Mouse (Mus musculus) neural tube, embryonic 10.5 days (tissue): ENCODE results near the gene Tbc1d2.

Experiments used
- DNase-seq: peaks from one replicate; pipeline ENCODE4 v3.0.0-alpha.2; 2017; ENCODE audit warnings: low spot score; ENCODE audit errors: extremely low spot score

The Tbc1d2 gene

DNA sequence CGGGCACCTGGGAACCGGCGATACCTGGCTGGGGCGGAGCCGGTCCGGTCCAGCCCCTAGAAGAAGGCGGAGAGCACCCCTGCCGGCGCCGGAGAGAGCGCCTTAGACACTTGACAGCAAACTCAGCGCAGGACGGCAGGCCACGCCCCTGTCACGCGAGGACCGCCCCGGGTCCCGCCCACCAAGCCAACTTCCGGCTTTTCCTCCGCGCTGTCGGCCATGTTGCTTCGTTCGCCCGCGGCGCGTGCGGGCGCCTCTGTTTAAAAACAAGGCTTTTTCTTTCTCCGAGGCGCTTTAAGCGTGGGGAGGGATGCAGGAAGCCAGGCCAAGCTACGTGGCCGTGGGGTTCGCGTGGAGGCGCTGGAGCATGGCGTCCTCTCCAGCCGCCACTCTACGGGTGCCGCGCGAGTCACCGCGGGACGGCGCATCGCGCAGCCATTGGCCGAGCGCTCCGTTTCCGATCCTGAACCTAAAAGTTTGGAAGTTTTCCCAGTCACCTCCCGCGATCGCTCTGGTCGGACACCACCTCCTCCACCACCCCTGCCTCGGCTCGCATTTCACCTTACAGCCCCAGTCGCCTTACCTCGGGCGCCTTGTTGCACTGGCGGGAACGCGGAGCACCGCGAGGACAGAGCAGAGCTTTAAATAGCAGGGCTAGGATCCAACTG, at the start of gene Tbc1d2:
Tbc1d2 (minus strand) TSS at position 124 of the 668 bp plus-strand sequence.
- peak; percentile 95 for DNase-seq

DNA sequence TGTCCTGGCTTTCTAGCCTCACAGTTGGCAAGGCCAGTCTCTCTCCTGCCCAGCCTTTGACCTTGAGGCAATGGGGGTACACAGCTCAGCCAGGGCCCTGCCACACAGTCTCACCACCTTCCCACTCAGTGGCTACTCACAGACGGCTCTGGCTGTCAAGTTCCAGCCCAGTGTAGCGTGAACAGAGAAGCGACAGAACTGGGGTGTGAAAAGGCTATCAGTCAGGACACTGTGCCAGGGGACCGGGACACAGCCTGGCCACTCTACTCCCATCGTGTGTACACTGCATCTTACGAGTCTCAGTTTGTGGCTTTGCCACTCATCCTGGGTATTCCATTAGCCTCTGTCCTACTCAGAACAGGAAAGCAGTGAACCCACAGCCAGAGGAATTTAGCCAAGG, 46.5 kb upstream of the Tbc1d2 start:
- DNase-seq, result no peak

DNA sequence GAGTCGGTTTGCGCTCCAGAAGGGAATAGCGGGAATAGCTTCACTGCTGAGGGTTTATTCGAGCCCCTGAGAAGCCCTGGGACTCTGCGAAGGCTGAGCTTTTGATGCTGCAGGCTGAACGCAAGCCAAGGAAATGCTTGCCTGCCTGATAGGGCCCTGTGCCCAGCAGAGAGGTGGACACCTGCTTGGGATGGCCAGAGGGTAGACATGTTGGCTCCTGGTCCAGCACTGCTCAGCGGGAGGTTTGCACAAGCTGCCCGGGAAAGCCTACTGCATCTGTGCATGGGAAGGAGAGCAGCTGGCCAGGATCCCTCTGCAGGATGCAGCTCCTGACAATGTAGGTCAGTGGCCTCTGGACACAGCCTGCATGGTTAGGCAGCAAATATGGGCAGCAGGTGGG, 40.6 kb upstream of the Tbc1d2 start:
- DNase-seq, result no peak

DNA sequence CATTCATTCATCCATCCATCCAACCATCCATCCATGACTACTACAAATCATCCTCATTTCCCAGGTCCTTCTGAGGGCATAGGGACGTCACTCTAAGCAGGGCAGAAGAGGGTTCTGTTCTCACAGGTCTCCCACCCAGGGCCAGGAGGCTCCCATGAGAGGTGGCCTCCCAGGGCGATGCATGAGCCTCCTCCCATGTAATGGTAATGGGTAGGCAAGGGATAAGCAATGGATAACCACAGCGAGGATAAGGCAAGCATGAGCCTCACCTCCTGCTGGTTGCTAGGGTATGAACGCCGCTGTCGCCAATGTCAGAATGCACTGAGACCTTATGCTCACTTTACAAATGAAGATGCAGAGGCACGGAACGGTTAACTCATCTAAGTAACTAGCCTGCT, 40.0 kb upstream of the Tbc1d2 start:
- no peak for DNase-seq

DNA sequence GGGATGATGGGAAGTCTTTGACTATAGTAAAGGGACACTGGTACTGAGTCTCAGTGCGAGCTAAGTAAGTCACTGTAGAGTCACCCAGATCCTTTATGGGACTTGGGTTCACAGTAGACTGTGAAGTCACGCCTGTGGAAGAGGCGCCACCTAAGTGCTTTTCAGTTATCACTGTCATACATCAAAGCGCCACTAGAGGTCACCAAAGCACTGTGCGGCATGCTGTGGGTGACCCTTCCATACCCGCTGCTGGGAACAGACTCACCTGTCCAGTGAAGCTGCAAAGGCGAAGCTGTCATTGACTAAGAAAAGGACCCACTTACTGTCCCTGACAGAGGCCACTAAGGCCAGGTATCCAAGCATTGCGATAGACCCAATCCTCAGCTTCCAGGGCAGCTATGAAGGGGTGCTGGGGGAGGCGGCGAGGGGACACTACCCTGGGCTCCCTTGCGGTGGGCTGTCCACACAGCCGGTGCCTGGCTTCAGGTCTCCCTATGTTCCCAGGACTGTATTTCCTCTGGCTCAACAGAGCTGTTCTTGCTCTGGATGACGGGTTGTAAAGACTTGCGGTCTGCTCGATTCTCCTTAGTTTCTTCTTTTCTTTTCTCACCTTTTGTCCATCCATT, 39.5 kb upstream of the Tbc1d2 start:
- DNase-seq, result peak; percentile 77

DNA sequence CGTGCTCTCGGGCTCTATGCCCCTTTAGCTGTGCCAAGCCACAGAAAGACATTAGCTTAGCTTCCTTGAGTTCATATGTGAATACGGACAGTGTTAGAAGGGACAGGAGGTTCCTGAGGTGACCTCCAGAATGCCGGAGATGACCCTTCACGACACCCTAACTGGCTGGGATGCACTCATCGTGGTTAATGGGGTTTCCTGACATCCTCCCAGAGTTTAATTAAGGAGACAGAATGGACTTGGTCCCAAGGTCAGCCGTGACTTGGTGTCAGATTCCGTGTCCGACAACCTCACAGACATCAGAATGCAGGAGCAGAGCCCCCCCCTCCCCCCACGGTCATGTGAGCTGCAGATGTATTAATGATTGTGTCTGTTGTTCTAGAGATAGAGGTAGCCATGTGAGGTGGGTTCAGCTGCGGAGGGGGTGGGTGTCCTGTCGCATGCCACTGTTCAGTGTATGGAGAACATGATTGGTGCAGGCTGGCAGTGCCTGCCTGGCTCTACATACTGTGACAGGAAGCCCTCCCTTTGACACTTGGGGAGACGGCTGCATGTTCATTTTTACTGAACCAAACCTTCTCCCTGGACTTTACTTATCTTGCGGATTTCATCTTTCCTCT, 38.3 kb upstream of the Tbc1d2 start:
- no peak for DNase-seq

DNA sequence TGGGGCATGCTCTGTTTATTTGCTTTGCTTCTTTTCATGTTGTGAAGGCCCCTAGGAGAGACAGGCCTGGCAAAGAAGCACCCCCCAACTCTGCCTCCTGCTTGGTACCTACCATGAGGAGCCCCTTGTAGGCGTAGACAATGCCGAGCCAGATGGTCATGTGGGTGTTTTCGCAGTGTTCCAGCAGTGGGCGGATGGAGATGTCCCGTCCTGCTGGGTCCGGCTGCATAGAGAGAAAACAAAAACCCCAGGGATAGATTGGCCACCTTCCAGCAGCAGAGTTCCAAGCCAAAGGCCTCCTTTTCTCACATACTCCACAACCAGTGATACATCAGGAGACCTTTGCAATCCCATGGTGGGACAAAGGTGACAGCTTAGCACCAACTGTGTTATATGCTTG, 34.2 kb upstream of the Tbc1d2 start:
- no peak for DNase-seq

DNA sequence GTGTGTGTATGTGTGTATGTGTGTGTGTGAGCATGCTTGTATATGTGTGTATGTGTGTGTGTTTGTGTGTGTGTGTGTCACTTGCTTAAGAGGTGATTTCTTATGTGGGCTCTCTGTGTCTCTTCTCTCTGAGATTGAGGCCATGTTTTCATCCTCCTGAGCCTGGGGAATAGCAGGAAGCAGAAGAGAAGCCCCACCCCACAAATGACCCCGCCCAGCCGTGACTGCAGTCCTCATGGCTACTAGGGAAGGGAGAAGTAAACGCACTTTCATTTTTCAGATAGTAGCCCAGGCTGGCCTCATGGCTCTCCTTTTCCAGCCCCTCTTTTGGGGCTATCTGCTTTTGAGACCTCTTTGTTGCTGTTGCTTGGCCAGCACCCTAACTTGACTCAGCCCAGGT, 26.6 kb upstream of the Tbc1d2 start:
- DNase-seq, result no peak

DNA sequence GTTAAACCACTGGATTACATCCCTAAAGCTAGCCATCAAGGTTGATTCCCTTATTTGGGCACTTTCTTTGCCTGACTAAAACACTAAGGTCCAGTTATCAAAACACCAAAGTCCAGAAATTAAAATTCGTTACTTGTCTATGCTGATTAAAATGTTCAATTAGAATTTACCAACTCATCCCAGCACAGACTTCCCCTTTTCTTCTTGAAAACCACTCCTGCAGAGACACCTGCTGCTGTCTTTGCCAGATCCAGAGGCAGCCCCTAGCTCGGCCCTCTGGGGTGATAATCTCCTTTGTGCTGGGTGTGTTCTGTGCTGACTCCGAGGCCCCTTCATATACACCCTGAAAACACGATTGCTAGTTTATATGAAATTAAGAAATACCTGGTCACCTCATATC, 26.0 kb upstream of the Tbc1d2 start:
- no peak for DNase-seq

DNA sequence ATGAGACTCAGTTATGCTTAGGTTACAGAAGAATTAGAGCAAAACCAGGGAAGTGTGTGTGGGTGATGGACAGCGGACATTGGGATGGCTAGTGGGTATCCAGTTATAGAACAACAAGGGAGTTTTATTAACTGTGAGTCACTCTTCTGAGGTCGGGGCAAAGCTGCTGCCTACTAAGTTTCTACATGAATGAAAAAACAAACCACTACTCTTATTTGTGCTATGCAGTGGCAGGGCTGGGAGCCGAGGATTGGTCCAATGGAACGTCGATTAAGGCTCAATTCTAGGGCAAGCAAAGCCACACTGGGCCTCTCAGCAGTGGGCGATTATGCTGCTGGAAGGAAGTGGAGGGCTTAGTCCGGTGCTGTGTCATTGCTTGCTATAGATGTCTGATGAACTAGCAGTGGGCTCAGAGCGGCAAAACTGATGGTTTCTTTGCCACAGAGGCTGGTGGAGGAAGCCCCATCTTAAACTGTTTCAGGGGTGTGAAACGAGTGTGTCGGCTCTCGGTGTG, 25.3 kb upstream of the Tbc1d2 start:
- no peak for DNase-seq

DNA sequence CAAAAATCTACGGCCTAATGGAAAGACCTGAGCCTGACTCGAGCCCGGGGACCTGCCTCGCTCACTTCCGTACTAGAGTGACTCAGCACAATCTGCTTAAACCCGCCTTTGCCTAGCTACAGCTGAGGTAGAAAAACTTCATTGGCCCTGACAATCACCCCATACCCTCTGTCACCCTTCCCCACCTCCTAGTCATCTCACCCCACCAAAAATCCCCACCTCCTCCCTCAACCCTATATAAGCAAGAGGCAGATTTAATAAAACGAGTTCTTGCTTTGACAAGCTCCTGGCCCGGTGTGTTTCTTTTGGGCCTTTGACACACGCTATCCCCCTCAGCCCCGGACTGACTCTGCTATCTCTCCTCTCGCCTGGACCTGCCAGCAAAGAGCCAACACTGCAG, 18.6 kb upstream of the Tbc1d2 start:
- no peak for DNase-seq

DNA sequence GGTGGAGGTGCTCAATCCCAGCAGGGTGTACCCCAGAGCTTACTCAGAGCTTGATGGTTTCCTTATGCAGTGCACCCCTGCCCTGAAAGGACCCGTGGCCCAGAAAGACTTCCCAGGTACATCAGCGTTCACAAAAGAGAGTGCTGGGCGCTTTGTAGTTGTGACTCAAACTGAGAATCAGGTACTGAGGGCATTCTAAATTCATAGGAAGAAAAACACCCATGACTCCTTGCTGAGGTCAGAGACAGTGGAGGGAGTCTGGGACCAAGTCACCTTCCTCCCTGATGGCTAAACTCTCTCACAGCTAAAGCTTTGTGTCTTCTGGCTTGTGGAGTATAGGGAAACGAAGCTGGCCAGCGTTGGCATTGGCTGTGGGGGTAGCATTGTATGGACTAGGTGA, 16.4 kb upstream of the Tbc1d2 start:
- DNase-seq, result no peak

DNA sequence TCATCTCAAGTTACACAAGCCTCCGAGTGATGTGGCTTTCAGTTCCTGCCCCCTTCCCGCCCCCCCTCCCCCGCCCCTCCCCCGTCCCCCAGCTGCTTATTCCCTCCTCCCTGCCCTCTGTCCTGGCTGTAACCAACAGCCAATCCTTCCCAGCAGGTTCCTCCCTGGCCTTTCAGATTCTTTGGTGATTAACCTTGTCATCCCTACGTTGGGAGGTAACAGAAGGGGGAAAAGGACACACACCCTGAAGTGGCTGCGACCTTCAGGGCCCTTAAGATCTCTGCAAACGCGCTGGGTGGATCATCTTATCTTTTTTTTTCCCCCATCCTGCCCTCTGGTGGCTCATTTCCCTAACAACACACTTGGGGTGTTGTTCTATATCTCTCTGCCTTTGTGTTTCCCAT, 15.4 kb upstream of the Tbc1d2 start:
- DNase-seq, result peak; percentile 57

DNA sequence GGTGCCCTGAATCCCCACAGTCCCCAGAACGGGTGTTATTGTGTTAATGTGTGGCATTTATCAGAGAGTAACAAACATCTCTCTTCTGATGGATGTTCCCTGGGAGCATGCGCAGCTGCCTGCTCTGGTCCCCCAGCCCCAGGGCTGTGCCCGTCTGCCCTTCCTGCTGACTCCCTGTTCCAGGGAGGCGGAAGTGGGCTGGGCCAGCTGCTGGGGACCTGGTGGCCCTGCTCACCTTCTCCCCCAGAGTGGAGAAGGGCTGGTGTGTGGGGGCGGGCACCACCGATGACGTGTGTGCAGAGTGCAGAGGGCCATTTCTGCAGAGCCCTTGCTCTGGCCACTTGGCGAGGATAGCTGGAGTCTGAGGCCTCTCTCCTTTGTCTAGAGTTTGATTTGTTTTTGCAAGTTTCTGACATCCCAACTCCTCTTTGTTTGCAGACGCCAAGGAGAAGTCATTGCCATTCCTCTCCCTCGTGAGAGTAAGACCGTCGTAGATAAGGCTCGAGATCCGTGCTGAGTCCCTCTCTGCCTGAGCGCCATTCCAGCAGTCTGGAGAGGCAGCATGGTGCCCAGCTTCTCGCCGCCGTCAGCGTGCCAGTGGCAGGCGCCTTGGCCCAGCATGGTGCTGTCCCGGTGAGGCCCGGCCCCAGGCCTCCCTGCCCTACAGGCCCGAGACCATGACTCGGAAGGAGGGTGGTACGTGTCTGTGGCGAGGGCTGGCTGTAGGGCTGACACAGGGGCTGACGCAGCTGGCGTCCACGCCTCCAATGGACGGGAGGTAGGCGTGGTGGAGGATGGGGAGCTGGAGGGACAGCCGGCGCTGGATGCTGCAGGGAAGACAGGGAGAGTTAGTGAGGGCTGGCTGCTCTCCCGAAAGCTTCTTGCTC, 14.4 kb upstream of the Tbc1d2 start:
- DNase-seq, result peak; percentile 79

DNA sequence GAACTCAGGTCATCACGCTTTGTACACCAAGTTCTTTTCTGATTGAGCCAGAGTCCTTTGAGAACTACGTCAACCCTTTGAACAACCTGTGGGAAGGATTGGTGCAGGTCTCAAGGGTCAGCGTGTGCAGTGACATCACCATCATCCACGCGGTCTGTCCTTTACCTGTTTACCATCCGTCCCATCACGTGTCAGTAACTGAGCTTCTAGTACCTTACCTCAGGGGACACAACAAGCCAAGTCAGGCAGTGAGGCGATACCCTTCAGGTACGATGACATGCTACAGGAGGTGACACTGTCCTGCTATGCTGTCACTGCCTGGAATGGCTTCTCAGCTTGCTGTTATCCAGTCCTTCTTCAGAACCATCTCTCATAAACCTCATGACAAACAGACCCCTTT, 11.4 kb upstream of the Tbc1d2 start:
- no peak for DNase-seq

DNA sequence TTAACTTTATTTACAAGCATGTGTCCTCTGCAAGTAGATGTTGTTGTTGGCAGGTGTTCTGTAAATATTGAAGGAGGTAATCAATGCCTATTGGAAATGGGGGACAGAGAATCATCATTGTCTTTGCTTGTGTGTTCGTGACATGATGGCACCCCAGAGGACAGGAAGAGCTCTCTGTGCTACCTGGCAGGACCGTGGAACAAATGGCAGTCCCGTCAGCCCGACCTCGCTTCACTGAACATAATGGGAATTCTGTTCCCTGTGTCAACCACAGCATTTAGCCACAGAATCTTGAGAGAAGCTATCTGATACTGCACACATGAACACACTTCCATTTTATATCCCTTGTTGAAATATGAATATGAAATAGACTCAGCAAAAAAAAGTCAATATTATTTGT, 8.9 kb upstream of the Tbc1d2 start:
- no peak for DNase-seq

DNA sequence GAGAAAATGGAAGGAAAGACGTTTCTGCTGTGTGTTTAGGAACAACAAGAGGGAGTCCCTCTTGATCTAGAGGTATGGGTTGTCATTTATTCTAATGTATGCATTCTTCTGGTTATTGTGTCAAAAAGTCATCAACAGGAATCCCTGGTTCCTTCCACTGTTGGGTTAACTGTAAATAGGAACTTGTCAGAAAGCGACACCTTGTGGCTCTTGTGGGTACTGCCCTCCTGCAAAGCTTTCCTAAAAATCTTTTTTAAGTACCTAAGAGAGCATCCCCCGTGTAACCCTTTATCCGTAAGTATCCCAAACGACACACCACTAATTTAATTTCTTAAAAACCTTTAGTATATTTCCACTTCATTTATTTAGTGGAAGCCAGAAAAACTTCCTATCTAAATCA, 7.1 kb upstream of the Tbc1d2 start:
- peak; percentile 69 for DNase-seq

DNA sequence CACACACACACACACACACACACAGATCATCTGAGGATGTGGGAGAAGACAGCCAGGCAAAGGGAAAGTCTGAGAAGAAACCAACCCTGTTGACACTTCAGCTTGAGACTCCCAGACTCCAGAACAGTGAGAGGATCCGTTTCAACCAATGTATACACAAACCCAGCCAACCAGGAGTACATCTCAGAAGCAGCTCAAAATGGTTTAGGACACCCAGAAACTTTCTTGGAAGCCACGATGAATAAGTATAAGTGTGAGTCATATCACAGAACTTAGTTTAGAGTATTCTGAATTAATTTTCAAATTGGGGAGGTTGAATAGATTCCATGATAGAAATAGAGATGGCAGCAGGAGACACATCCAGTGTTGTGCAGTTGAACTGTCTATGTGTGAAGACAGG, 5.9 kb upstream of the Tbc1d2 start:
- no peak for DNase-seq

DNA sequence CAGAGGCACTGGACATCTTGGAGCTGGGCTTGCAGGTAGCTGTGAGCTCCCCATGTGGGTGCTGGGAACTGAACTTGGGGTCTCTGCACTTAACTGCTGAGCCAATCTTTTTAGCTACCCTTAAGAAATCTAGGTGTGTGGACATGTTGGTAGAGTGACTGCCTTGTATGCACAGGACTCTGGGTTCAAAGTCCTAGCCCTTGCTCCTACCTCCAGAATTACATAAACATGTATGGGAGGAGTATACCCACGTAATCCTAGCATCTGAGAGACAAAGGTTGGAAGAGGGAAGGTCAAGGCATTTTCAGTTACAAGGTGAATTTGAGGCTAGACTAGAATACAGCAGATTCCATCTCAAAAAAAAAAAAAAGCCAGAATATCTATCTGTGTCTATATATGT, 5.3 kb upstream of the Tbc1d2 start:
- no peak for DNase-seq

DNA sequence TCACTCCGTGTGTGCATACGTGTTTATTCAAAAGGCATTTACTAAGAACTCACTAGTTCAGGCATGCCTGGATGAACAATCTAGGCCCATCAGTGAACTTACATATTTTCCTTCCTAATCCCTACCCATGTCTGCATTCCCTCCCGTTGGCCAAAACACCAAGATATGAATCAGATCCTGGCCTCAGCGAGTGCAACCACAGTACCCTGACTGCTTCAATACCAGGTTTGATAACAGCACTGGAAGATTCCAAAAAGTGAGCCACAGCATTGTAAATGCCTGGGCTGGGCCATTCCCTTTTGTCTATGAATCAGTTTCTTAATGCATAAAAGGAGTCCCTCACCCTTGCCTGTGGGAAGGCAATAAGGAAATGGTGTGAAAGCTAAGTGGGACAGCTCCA, 848 bp downstream of the Tbc1d2 start:
- DNase-seq, result no peak

DNA sequence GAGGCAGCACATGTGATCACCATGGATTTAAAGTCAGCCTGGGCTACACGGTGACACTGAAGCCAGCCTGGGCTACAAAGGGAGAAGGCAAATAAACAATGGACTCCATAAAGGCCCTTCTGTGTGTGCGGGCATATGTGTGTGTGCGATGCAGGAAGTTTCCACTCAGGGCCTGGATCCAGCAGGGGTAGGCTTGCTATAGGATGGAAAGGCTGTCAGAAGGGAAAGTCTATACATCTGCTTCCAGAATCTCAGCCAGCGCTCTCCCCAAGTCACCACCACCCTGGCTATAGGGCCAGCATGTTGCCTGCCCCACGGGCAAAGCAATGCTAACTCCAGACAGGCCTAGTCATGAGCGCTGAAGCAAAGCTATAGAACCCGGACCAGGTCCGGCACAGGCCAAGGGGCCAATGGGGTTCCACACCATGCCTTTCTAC, 6.3 kb downstream of the Tbc1d2 start:
- no peak for DNase-seq
